Mouse (Mus musculus): Measurements from ENCODE around the gene Gstm1.

The Gstm1 gene

DNA sequence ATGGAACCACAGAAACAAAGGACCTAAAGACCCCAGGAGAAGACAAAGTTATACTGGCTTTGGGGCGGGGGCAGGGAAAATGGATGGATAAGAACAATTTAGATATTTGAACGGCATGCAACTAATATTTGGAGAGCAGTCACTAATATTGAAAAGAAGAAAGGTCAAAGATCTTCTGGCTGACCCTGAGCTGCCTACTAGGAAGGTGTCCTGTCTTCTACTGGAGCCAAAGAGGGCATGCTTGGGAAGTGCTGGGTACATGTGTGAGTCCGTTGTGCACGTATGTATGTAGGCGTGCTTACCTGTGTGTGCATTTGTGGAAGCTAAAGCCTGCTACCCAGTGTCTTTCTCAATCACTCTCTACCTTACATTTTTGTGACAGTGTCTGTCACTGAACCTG, 51.1 kb downstream of the Gstm1 start:
- no peak for DNase-seq (ENCODE audit: low read depth, low spot score)

DNA sequence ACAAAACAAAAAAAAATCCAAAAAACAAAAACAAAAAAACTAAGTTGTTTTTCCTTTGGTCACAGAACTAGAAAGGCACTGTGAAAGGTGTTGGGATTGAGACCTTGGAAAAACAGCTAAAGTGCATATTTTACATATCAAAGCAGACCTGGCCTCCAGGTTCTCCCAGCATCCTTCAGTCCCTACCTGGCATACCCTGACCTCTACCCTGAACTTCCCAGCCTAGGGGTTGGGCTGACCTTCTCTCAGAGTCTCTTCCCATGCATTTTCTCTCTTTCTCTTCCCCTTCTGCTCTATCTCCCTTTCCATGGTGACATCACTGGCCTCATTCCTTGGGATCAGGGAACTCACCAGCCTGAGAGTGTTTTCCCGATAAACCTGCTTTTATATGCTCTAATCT, 52.2 kb downstream of the Gstm1 start:
- no peak for DNase-seq (ENCODE audit: low read depth, low spot score)

DNA sequence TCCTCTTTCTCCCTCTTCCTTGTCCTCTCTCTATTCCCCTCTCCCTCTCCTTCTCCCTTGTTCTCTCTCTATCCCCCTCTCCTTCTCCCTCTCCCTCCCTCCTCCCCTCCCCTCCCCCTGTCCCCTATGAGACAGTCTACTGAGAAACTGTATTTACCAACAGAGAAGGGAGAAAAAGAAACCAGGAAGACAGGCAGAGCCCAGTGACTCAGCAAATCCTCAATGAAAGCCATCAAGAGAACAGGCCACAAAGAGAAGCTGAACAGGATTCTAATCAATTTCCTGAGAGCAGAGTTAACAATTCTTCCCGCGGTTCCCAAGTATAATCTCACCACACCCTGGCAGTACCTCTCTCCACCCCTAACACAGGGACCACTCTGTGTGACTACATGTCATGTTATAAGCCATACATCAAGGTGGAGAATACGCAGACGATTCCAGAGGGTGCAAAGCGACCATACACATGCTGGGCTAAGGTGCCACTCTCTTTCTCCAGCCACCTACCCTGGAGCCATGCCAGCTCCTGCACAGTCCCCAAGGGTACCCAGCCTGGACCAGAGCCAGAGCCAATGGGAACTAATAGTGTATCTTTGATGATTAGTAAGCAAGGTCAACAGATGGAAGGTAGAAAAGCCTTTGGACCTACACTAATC, 53.0 kb downstream of the Gstm1 start:
- DNase-seq (ENCODE audit: low read depth, low spot score), result no peak

DNA sequence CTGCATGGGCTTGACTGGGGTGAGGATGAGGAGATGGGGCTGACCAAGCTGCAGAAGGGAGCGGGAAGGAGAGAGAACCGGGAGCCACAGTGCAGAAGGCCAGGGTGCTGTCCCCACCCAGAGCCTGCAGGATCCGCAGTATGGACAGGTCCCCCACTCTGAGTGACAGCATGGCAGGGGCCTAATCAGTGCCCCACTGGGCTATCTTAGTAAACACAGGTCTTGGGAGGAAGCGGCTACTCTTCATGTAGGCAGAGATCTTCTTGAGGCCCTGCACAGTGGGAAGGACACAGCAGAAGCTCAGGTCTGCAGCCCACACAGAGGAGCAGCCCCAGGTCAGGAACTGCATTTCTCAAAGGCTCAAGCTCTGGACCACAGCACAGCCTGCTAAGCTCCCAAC, 53.7 kb downstream of the Gstm1 start:
- DNase-seq (ENCODE audit: low read depth, low spot score), result no peak

All from CD4-positive, CD25-positive, alpha-beta regulatory T cell, adult 2 months (primary cell).